Mouse (Mus musculus) left cerebral cortex, postnatal 14 days (tissue): Measurements from ENCODE around the gene Ahcyl2. TPM values are rescaled to one million over a fixed set of nuclear protein-coding genes. Genes with fewer than 3 reads are reported as not detected.
A peak's percentile ranks its signal among the peaks of the same experiment; 100 is the strongest.

ENCODE experiments used
- DNase-seq, 2 experiments: peaks; one replicate each; pipeline ENCODE4 v3.0.0; 2021 to 2022; ENCODE audit warnings: low spot score in 2 of 2, mixed read lengths in 1 of 2
- intact Hi-C: fragments of 180-260 bp; cut with DNase I; formaldehyde crosslinking; loops from one replicate; pipeline ENCODE4 v1.15.1; 2025
- total RNA-seq, 2 experiments: library from RNA; stranded (reverse); gene quantifications; 2 replicates each; pipeline ENCODE4 v1.2.3; 2021

The Ahcyl2 gene
- total RNA-seq, 2 experiments from 2014 or later: 97.1 to 103 TPM

- no peak for DNase-seq
- intact Hi-C loops: loop anchor here (10.0 kb wide), 1 partner anchor 369 kb away; no protein-coding TSS in a partner anchor
Observed at GRCm38 (mm10) chr6:29835543-29836177, 67.8 kb downstream of the Ahcyl2 start.

GRCm38 (mm10) chr6:29837579-29837978 lies 69.8 kb downstream of the Ahcyl2 start:
- DNase-seq: no peak
- intact Hi-C loops: loop anchor here (10.0 kb wide), 1 partner anchor 367 kb away; no protein-coding TSS in a partner anchor

DNA sequence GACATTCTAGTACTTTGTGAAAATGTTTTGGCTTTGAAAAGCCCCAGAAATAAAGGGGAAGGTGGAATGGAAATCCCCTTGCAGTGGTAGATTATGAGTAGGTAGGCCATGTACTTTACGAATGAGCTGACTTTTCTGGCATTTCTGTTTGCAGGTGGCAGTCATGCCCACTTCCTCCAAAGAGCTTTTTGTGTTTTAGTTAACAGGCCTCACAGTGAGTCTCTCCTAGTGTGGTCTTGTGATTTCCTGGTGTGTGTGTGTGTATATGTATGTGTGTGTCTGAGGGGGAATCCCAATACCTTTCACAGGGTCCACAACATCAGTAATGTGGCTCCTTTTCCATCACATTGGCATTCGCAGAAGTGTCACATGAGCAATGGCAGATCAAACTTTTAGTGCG lies 70.7 kb downstream of the Ahcyl2 start:
- intact Hi-C loops: loop anchor here (10.0 kb wide), 1 partner anchor 366 kb away; no protein-coding TSS in a partner anchor
- no peak for DNase-seq

GRCm38 (mm10) chr6:29840008-29840407 lies 72.2 kb downstream of the Ahcyl2 start:
- intact Hi-C loops: no loop called here
- no peak for DNase-seq

DNA sequence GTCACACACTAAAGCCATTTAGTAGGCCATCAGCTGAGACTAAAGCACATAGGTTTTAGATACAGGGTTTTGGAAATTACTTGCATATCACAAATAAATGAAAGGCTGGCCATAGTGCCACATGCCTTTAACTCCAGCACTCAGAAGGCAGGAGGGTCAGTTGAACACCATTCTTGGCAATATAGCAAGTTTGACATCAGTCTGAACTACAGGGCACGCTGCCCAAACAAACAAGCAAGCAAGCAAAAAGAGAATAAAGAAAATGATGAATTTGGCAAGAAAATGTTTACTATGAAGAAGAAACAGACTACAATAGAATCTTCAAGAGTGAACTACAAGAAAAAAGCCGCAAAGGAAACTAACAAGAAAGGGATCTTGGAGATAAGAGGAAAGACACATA lies 73.7 kb downstream of the Ahcyl2 start:
- no peak for DNase-seq
- intact Hi-C loops: no loop called here

DNA sequence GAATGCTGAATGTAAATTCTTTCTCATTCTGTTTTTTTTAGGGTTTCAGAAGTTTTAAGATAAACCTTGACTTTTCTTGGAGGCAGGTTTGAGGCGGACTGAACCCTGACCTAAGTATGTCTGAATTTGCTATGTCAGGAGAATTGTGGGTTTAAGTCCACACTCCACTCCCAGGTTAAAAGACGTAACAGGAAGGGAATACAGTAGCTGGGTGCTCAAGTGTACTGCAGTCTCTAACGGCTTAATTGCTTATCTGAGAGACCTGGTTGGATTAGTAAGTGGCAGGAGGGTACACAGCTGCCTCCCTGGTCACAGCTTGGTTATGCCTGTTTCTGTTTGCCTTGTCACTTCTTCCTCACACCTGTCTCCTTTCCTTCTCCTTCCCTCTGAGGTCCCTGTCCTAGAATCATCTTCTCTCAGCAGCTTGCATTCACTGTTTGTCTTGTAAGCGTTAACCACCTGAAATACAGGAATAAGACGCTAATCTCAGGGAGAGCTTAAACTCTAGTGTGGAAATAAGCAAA lies 79.9 kb downstream of the Ahcyl2 start:
- no peak for DNase-seq
- intact Hi-C loops: no loop called here

- no peak for DNase-seq
- intact Hi-C loops: no loop called here
Observed at GRCm38 (mm10) chr6:29848808-29849207, 81.0 kb downstream of the Ahcyl2 start.

- intact Hi-C loops: loop anchor here (10.0 kb wide), 1 partner anchor 95 kb away; no protein-coding TSS in a partner anchor
- no peak for DNase-seq
Observed at GRCm38 (mm10) chr6:29850096-29850495, 82.3 kb downstream of the Ahcyl2 start.

DNA sequence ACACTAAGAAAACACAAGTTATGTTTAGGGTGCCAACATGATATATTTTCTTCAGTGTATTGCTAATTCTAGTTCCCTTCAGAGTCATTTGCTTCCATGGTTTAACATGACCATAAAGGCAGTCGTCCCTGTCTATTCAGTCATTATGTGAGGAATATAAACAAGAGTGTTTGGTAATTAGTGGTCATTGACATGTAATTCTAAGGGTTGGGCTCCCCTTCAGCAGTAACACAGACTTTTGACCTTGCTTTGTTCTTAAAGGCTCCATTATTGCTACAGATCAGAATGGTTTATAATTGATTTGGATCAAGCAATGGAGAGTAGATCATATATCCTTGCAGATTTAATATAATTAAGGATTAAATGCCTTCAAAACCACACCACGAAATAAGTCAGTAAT lies 82.9 kb downstream of the Ahcyl2 start:
- intact Hi-C loops: loop anchor here (10.0 kb wide), 1 partner anchor 94 kb away; no protein-coding TSS in a partner anchor
- DNase-seq: no peak

DNA sequence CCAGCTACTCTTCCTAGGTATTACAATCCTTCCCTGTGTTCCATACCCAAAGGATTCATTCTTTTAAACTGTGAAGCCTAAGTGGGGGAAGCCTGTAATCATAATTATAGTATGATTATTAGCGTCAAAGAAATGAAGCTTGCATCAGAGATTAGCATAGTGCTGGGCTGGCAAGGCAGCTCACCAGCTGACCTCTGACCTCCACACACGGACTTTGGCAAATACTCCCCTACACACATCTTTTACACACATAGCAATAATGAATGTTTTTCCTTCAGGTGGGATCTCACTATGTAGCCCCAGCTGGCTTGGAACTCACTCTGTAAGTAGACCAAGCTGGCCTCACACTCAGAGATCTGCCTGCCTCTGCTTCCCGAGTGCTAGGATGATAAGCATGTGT lies 84.1 kb downstream of the Ahcyl2 start:
- intact Hi-C loops: loop anchor here (10.0 kb wide), 1 partner anchor 93 kb away; no protein-coding TSS in a partner anchor
- DNase-seq: no peak

GRCm38 (mm10) chr6:29853213-29853899 lies 85.5 kb downstream of the Ahcyl2 start:
- intact Hi-C loops: loop anchor here (10.0 kb wide), 1 partner anchor 91 kb away; no protein-coding TSS in a partner anchor

DNA sequence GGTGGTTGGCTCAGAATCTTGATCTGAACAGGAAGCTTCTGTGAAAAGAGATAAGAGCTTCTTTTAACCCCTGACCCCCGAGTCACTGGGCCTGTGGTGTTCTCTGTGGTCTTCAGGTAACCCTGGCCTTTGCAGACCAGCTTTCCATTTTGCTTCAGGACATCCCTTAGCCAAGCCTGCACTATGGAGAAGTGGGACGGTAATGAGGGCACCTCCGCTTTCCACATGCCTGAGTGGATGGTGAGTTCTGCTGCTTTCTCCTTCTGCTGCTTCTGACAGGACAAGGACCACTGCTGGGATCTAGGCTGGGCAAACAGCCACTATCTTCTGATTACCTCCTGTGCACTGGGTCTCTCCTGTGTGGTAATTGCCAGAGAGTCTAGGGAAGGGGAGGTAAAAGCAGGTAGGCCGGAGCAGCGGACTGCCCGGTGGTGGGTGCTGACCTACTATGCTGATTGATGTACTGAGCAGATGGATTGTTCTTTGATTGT lies 86.1 kb downstream of the Ahcyl2 start:
- intact Hi-C loops: loop anchor here (10.0 kb wide), 1 partner anchor 91 kb away; no protein-coding TSS in a partner anchor
- DNase-seq: no peak

More at GRCm38 (mm10) chr6:29853213-29853899, 85.5 kb downstream of the Ahcyl2 start:
- DNase-seq: peak; percentile 72 to 86

- no peak for DNase-seq
Observed at GRCm38 (mm10) chr6:29858619-29859018, 90.8 kb downstream of the Ahcyl2 start.

DNA sequence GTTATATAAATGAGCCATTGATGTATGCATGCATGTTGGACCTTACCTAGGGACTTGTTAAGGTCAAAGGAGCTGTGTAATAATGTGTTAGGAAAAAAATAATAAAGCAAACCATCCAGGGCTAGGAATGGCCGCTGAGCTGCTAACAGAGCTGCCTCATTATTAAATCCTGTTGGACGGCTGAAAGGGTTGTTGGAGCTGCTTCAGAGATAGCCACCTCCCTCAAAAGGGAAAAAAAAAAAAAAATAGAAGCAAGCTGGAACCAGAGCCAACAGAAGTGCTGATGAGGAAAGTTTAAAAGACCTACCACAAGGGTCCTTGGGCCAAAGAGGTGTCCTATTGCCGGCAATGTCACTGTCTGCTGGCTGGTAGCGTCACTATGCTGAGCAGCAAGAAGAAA lies 91.5 kb downstream of the Ahcyl2 start:
- no peak for DNase-seq
- intact Hi-C loops: loop anchor here (10.0 kb wide), 1 partner anchor 85 kb away; no protein-coding TSS in a partner anchor

More at GRCm38 (mm10) chr6:29858619-29859018, 90.8 kb downstream of the Ahcyl2 start:
- intact Hi-C loops: loop anchor here (10.0 kb wide), 1 partner anchor 86 kb away; no protein-coding TSS in a partner anchor

DNA sequence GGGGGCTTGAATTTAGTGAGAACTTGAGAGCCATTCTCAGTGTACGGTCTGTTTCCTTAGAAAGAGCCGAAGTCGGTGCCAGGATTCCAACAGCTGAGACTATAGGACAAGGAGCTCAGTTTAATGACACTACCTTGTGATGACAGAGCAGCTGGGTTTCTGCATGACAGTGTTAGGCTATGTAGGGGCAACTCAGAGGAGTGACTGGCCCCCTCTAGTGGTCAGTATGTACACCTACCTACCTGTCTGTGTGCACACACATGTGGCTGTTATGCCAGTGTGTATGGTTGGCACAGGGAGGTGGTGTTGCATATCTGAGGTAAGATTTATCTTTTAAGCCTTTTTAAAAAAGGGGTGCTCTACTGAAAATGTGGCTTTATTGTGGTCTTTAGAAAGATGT lies 92.4 kb downstream of the Ahcyl2 start:
- DNase-seq: no peak
- intact Hi-C loops: no loop called here

DNA sequence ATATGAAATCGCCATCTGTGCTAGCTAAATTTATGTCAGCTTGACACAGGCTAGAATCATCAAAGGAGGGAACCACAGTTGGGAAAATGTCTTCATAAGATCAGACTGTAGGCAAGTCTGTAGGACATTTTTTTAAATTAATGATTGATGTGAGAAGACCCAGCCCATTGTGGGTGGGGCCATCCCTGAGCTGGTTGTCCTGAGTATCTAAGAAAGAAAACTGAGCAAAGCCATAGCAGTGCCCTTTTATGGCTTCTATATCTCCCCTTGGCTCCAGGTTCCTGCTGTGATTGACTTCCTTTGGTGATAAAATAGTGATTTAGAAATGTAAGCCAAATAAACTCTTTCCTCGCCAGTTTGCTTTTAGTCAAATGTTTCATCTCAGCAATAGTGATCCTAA lies 97.1 kb downstream of the Ahcyl2 start:
- intact Hi-C loops: no loop called here
- no peak for DNase-seq

GRCm38 (mm10) chr6:29866935-29867724 lies 99.3 kb downstream of the Ahcyl2 start:
- intact Hi-C loops: no loop called here
- DNase-seq: no peak

GRCm38 (mm10) chr6:29868341-29868895 lies 100.6 kb downstream of the Ahcyl2 start:
- DNase-seq: no peak
- intact Hi-C loops: no loop called here

- intact Hi-C loops: no loop called here
- no peak for DNase-seq
Observed at GRCm38 (mm10) chr6:29873654-29874053, 105.8 kb downstream of the Ahcyl2 start.
